Mouse (Mus musculus): ENCODE measurements around the gene Hap1. TPM values are rescaled to one million over a fixed set of nuclear protein-coding genes. Genes with fewer than 3 reads are reported as not detected.
A peak's percentile ranks its signal among the peaks of the same experiment; 100 is the strongest.
"Not testable (repeated sequence)": the region's sequence is repeated elsewhere in the genome, so short reads cannot be mapped to it uniquely, and the experiment has no call there.

Gene Hap1
- total RNA-seq, 2 experiments from 2014 or later = 169 to 174 TPM

- peak; percentile 92 for TF ChIP-seq CTCF (conservative IDR thresholded peaks at IDR 0.05)
- Histone ChIP-seq H3K4me3 (no peak overlapping the region), H3K27ac (no peak overlapping the region)
- DNase-seq (ENCODE audit: low spot score in 2 of 2) = peak; percentile 66 to 85
These were observed 6.5 kb upstream of the Hap1 start for GRCm38 (mm10) chr11:100362209-100362978.

- not testable (repeated sequence) for DNase-seq (ENCODE audit: low spot score in 2 of 2); H3K4me3 ChIP-seq; H3K27ac ChIP-seq
These were observed 5.1 kb upstream of the Hap1 start for GRCm38 (mm10) chr11:100361059-100361458.

- Histone ChIP-seq H3K27ac (no peak overlapping the region), H3K4me3 (no peak overlapping the region)
- no peak for DNase-seq (ENCODE audit: low spot score in 2 of 2)
- TF ChIP-seq CTCF (conservative IDR thresholded peaks at IDR 0.05) = peak; percentile 42
These were observed 4.2 kb upstream of the Hap1 start for GRCm38 (mm10) chr11:100360175-100360574.

GRCm38 (mm10) chr11:100357408-100357807, 1.5 kb upstream of the Hap1 start:
- TF ChIP-seq CTCF (conservative IDR thresholded peaks at IDR 0.05) = no peak; the same call in 1 of the 2 replicates
- H3K27ac ChIP-seq = no peak overlapping the region
- no peak for DNase-seq (ENCODE audit: low spot score in 2 of 2)
- no peak overlapping the region for H3K4me3 ChIP-seq

GRCm38 (mm10) chr11:100356819-100357211, 887 bp upstream of the Hap1 start:
- no peak overlapping the region for H3K27ac ChIP-seq
- no peak for DNase-seq (ENCODE audit: low spot score in 2 of 2)

GRCm38 (mm10) chr11:100355151-100355951, 577 bp downstream of the Hap1 start:
- DNase-seq (ENCODE audit: low spot score in 2 of 2) = peak; percentile 43 to 44
- Histone ChIP-seq H3K4me3 (peak overlapping the region; percentile 98), H3K27ac (peak overlapping the region; percentile 96)
- TF ChIP-seq CTCF (conservative IDR thresholded peaks at IDR 0.05) = peak; percentile 29

More at GRCm38 (mm10) chr11:100356819-100357211, 887 bp upstream of the Hap1 start:
- no peak for TF ChIP-seq CTCF (conservative IDR thresholded peaks at IDR 0.05)
- no peak overlapping the region; the same call in 1 of the 2 replicates for H3K4me3 ChIP-seq

- peak in 1 of 2 experiments; percentile 39 for DNase-seq (ENCODE audit: low spot score in 2 of 2)
- Histone ChIP-seq H3K4me3 (no peak overlapping the region), H3K27ac (peak overlapping the region; percentile 53; the same call in 1 of the 2 replicates)
- peak; percentile 74 for TF ChIP-seq CTCF (conservative IDR thresholded peaks at IDR 0.05)
These were observed 3.7 kb downstream of the Hap1 start for GRCm38 (mm10) chr11:100352076-100352857.

GRCm38 (mm10) chr11:100344269-100344668, 11.7 kb downstream of the Hap1 start:
- Histone ChIP-seq H3K4me3 (no peak overlapping the region), H3K27ac (no peak overlapping the region)
- no peak for DNase-seq (ENCODE audit: low spot score in 2 of 2)
- no peak for TF ChIP-seq CTCF (conservative IDR thresholded peaks at IDR 0.05)

- Histone ChIP-seq H3K4me3 (no peak overlapping the region), H3K27ac (peak overlapping the region; percentile 46; the same call in 1 of the 2 replicates)
- no peak for TF ChIP-seq CTCF (conservative IDR thresholded peaks at IDR 0.05)
- no peak for DNase-seq (ENCODE audit: low spot score in 2 of 2)
These were observed 20.2 kb downstream of the Hap1 start for GRCm38 (mm10) chr11:100335731-100336130.

GRCm38 (mm10) chr11:100333944-100334457, 21.9 kb downstream of the Hap1 start, which contains the start of gene Gast:
Gene Gast, plus strand, starts transcription at chr11:100334407.
- no peak within 1 kb of the TSS for H3K4me3 ChIP-seq
- peak within 1 kb of the TSS; percentile 95 for H3K27ac ChIP-seq
- no peak for DNase-seq (ENCODE audit: low spot score in 2 of 2)
- TF ChIP-seq CTCF (conservative IDR thresholded peaks at IDR 0.05) = no peak

GRCm38 (mm10) chr11:100332766-100333515, 23.0 kb downstream of the Hap1 start:
- peak; percentile 53 to 78 for DNase-seq (ENCODE audit: low spot score in 2 of 2)
- no peak overlapping the region for H3K4me3 ChIP-seq
- H3K27ac ChIP-seq = peak overlapping the region; percentile 95
- no peak for TF ChIP-seq CTCF (conservative IDR thresholded peaks at IDR 0.05)

- H3K4me3 ChIP-seq; DNase-seq (ENCODE audit: low spot score in 2 of 2): not testable (repeated sequence)
- H3K27ac ChIP-seq = peak overlapping the region; percentile 79
These were observed 25.0 kb downstream of the Hap1 start for GRCm38 (mm10) chr11:100330816-100331375.
